Mouse (Mus musculus) CH12.LX (cell line): ENCODE results near the gene Xrn2.

Experiments used
- CTCF ChIP-seq, 2 experiments: IDR thresholded peaks in 1 of 2; conservative IDR thresholded peaks in 1 of 2; 2 replicates each; pipeline ENCODE4 v1.5.1; 2011 to 2012; ENCODE audit warnings: low read depth in 2 of 2, low read length in 2 of 2, improper control_type of control experiment in 1 of 2, inconsistent platforms in 1 of 2, mild to moderate bottlenecking in 1 of 2, moderate library complexity in 1 of 2
- HCFC1 ChIP-seq: IDR thresholded peaks from 2 replicates; pipeline ENCODE4 v1.6.1; 2012; ENCODE audit warnings: low read depth, mild to moderate bottlenecking, inconsistent platforms, low read length, improper control_type of control experiment
- ZNF384 ChIP-seq: IDR thresholded peaks from 2 replicates; pipeline ENCODE4 v1.6.1; 2012; ENCODE audit warnings: low read depth, low read length, improper control_type of control experiment, inconsistent platforms

- no peak for TF ChIP-seq CTCF (conservative IDR thresholded peaks at IDR 0.05 in 1 of 2, IDR thresholded peaks at IDR 0.05 in 1 of 2; ENCODE audit: low read depth in 2 of 2, low read length in 2 of 2)
- TF ChIP-seq HCFC1, result no peak
- no peak for TF ChIP-seq ZNF384
These were observed 614 bp upstream of the Xrn2 start for GRCm38 (mm10) chr2:147012141-147012622.
